Mouse (Mus musculus) embryo, embryonic 9.5 days (tissue): Measurements from ENCODE around the gene Ptprk.

Experiments used
- DNase-seq: peaks from one replicate; pipeline ENCODE4 v3.0.0-alpha.2; 2017; ENCODE audit errors: extremely low spot score

Ptprk gene

GRCm38 (mm10) chr10:28074653-28075451 is at the start of gene Ptprk:
Gene Ptprk, plus strand, starts transcription at chr10:28074820.
- DNase-seq, result peak; percentile 94

GRCm38 (mm10) chr10:28027791-28028190 is 46.8 kb upstream of the Ptprk start:
- no peak for DNase-seq

DNA sequence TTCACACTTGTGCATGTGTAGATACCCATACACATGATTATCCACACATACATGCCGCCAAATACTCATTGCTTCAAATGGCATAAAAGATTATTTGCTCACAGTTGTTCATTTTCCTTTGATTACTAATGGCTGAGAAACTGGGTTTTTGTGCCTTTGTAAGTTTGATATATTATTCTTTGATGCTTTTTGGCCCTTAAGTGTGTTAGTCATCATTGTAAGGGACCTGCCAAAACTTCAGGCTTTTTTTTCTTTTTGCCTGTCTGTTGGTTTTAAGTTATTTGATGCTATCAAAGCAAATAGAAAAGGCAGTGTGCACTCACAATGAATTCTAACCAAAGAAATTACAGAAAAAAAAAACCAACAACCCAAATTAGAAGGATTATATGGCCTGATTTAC is 38.2 kb upstream of the Ptprk start:
- DNase-seq, result no peak

- DNase-seq, result no peak
Observed at GRCm38 (mm10) chr10:28054764-28055163, 19.9 kb upstream of the Ptprk start.

- no peak for DNase-seq
Observed at GRCm38 (mm10) chr10:28059222-28059621, 15.4 kb upstream of the Ptprk start.

DNA sequence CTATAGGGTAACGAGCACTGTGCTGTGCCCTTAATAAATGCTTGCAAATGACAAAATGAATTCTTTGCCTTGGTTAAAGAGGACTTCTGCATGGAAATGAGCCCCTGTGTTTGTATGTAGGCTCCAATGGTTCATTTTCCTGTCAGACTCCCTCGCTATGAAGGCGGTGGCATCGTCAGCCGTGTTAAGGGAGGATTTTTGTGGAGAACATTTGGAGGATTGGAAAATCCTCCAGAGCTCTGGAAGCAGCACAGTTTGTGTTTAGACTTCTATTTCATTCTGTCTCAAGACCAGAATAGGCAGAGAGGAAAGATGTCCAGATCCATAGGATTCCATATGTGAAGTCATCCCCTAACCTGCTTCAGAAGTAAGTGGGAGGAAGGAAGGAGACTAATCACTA is 6.6 kb upstream of the Ptprk start:
- no peak for DNase-seq

DNA sequence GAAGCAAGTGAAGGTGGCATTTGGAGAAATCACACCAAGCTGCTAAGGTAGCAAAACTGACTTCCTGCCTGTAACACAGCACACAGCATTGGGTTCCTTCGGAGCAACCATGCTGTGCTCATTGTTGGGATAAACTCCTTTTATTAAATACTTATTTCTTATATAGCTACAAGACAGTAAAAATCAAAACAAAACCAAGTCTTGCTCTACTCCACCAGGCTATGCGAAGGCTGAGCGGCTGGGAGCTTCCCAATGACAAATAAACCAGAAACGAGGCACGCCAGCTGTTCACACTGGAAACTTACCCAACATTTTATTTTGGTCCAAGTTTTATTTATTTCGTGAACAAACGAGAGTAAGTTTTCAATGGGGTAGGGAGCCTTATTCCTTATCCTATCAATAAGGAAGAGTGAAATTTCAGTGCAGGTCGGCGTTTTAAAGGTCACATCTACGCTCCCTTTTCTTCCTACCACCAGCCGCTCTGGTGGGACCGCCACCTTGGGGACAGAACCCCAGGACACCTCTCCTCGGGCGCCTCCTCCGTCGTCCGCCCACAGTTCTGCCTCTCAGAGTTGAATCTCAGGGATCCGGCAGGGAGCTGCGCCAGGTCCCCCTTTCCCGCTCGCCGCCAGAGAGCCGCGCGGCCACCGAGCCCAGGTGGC is 498 bp upstream of the Ptprk start:
- DNase-seq, result peak; percentile 65

DNA sequence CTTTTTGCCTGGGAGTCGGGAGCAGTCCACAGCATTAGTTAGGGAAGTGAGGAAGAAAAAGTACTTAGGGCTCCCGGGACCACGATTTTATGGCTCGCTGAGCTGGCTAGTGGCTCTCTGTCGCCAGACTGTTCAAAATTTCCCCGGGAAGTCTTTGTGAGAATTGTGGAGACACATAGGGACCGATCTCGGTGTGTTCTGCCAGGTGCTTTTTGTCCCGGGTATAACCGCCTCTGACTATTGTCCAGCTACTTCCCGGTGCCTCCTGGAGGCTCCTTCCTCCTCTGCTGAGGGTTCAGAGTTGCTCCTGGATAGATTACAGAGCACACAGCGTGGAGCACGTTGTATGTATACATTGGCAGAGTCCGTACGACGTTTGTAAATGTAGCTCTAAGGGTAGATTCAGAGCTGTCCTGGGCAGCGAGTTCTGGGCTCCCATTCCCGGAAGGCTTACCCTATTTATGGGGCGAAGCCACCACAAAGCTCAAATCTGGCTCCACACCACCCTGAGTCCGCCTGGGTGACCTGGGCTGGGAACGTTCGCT is 943 bp downstream of the Ptprk start:
- DNase-seq, result no peak

- peak; percentile 65 for DNase-seq
Observed at GRCm38 (mm10) chr10:28076036-28076855, 1.6 kb downstream of the Ptprk start.

GRCm38 (mm10) chr10:28078270-28078669 is 3.6 kb downstream of the Ptprk start:
- no peak for DNase-seq

DNA sequence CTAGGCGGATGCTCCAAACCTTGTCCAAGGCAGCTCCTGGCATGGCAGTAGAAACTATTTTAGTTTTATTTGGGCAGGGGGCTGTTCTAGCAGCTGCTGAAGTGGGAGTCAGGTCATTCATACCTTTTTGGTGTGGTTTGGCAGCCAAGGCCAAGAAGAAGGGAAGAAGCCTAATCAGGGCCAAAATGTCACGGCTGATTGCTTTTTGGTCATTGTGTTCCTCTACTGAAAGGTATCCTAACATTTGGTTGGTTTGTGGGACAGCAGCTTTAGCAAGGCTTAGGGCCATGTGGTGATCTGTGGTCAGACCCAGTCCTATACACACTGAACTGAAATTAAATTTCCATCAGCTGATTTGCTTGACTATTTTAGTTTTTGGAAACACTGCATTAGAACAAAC is 6.6 kb downstream of the Ptprk start:
- DNase-seq, result no peak

DNA sequence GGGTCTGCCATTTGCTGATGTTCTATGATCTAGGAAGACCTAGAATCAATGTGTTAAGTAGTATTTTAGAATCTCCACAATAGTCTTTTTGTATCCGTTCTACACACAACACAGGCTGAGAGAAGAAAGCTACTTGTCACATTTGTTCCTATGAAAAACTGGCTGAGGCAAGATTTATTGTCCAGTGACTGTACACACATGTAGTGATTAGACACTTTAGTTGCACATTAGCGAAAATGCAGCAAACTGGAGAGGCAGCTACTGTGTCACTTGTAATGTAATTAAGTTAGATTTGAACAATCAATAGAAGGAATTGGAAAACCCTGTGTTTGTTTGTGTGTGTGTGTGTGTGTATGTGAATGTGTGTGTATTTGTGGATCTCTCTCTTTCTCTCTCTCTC is 8.6 kb downstream of the Ptprk start:
- no peak for DNase-seq

DNA sequence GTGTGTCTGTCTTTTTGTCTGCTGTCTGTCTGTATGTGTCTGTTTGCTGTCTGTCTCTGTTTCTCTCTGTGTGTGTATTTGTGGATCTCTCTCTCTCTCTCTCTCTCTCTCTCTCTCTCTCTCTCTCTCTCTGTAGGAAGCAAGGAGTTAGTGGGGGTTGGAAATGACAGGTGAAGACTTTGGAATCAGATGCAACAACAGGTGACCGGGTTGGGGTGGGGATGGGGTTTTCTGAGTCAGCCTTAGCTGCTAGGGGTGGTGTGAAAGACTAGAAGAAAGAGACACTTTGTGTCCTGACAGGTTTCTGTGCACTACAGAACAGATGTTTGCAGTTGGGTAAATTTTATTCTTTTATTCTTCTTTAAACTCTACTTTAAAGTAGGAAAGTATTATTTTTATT is 9.0 kb downstream of the Ptprk start:
- no peak for DNase-seq

GRCm38 (mm10) chr10:28087341-28087740 is 12.7 kb downstream of the Ptprk start:
- no peak for DNase-seq

DNA sequence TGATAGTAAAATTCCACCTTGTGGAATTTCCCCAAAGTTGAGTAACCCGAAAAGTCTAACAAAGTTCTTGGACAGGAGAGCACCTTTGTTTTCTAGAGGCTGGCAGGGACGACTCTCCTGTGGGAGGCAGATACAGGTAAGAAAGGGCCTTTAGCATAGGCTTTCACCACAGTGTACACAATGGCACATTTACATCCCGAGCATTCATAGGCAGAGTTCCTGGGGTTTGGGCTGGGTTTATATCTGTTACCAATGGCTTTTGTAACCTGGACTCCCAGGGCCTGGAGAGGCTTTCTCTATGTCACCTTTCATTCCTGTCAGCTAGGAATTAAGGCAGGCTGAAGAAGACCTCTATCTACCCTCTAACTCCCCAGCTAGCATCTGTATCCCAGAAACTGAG is 13.1 kb downstream of the Ptprk start:
- DNase-seq, result no peak

DNA sequence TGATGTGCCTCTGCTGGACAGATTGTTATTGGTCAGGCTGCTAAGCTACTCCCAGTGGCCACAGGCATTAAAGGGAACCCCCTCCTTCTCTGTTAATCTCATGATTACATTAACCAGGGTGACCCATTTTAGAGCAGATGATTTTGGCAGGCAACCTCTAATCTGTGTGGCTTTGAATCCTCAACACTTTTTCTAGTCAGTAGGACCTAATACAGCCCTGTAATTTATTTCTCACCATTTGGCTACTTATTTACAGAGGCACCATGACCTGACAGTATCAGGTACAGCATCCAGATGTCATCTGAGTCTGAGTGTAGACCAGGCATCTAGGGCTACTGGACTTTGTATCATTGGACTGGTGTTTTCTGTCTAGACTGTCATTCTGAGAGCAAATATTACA is 21.4 kb downstream of the Ptprk start:
- DNase-seq, result no peak

- DNase-seq, result no peak
Observed at GRCm38 (mm10) chr10:28097637-28098036, 23.0 kb downstream of the Ptprk start.

DNA sequence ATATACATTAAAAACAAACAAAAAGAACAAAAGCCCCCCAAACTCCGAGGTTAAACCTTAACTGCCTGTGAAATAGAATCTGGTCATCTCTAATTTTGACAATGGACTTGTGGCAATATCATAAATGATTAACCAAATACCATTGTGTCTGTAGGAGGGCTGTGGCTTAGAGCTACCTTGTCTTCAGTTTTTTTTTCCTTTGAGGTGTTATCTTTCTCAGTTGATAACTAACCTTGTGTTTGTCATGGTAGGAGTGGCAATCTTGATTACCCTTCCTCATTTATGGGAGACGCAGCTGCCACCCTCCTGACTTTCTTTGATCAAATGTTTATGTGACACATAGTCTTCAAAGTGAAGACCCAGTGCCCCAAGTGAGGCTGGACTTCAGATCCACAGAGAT is 24.3 kb downstream of the Ptprk start:
- DNase-seq, result no peak

- no peak for DNase-seq
Observed at GRCm38 (mm10) chr10:28103406-28103906, 28.8 kb downstream of the Ptprk start.

- no peak for DNase-seq
Observed at GRCm38 (mm10) chr10:28103924-28104323, 29.3 kb downstream of the Ptprk start.

GRCm38 (mm10) chr10:28105247-28105646 is 30.6 kb downstream of the Ptprk start:
- no peak for DNase-seq
